Mouse (Mus musculus): ENCODE measurements around the gene Mup14.
"Not testable (repeated sequence)": the region's sequence is repeated elsewhere in the genome, so short reads cannot be mapped to it uniquely, and the experiment has no call there.

Mup14 gene

GRCm38 (mm10) chr4:61303900-61304299 is at the start of gene Mup14:
TSS of gene Mup14 (minus strand) at chr4:61304000.
- not testable (repeated sequence) for DNase-seq

- DNase-seq, result not testable (repeated sequence)
Measured at GRCm38 (mm10) chr4:61338108-61338507, 34.3 kb upstream of the Mup14 start.

Measured in retina, postnatal 1 day (tissue).